Mouse (Mus musculus) ES-E14 (cell line): ENCODE measurements around the gene Gm20532. TPM values are rescaled to one million over a fixed set of nuclear protein-coding genes. Genes with fewer than 3 reads are reported as not detected.

ENCODE experiments used
- DNase-seq: peaks from one replicate; pipeline ENCODE4 v3.0.0-alpha.2; 2013; ENCODE audit warnings: low read depth, low spot score
- H3K27ac ChIP-seq: 2 replicates; pipeline ENCODE4 v1.5.1; 2012; ENCODE audit warnings: low read depth, mild to moderate bottlenecking, low read length, moderate library complexity, mixed read lengths; ENCODE audit not compliant: poor library complexity, insufficient read depth, severe bottlenecking
- H3K36me3 ChIP-seq: 2 replicates; pipeline ENCODE4 v1.6.1; 2012; ENCODE audit warnings: mild to moderate bottlenecking, low read length, moderate library complexity, mixed read lengths; ENCODE audit not compliant: control insufficient read depth, poor library complexity, insufficient read depth, severe bottlenecking
- H3K4me1 ChIP-seq, 2 experiments: fragments of 150-350 bp in 1 of 2; sonication (generic) in 1 of 2; 2 replicates each; pipeline ENCODE4 v1.6.1; 2012; ENCODE audit warnings: low read length in 2 of 2, mild to moderate bottlenecking in 1 of 2, mixed read lengths in 1 of 2; ENCODE audit not compliant: control insufficient read depth in 2 of 2, insufficient read depth in 2 of 2, poor library complexity in 1 of 2
- H3K4me3 ChIP-seq, 2 experiments: fragments of 150-350 bp in 1 of 2; sonication (generic) in 1 of 2; 2 replicates each; pipeline ENCODE4 v1.5.1; 2012; ENCODE audit warnings: low read length in 2 of 2, low read depth in 1 of 2, mild to moderate bottlenecking in 1 of 2, mixed read lengths in 1 of 2; ENCODE audit not compliant: insufficient read depth in 1 of 2, poor library complexity in 1 of 2, severe bottlenecking in 1 of 2
- H3K9ac ChIP-seq: 2 replicates; pipeline ENCODE4 v1.6.1; 2012; ENCODE audit warnings: low read depth, mild to moderate bottlenecking, low read length, mixed read lengths; ENCODE audit not compliant: poor library complexity, insufficient read depth, severe bottlenecking
- H3K9me3 ChIP-seq: fragments of 150-350 bp; sonication (generic); 2 replicates; pipeline ENCODE4 v1.6.1; 2012; ENCODE audit warnings: low read depth, mild to moderate bottlenecking, low read length; ENCODE audit not compliant: control insufficient read depth, insufficient read depth
- CHD2 ChIP-seq: IDR thresholded peaks from 2 replicates; pipeline ENCODE4 v1.6.1; 2014; ENCODE audit warnings: mild to moderate bottlenecking, low read depth, low read length, inconsistent platforms
- HCFC1 ChIP-seq: IDR thresholded peaks from 2 replicates; pipeline ENCODE4 v1.6.1; 2012; ENCODE audit warnings: low read length, inconsistent platforms, borderline replicate concordance; ENCODE audit not compliant: insufficient read depth
- MAFK ChIP-seq: IDR thresholded peaks from 2 replicates; pipeline ENCODE4 v1.6.1; 2014; ENCODE audit warnings: mild to moderate bottlenecking, low read depth, low read length, inconsistent platforms; ENCODE audit not compliant: insufficient read depth
- ZC3H11A ChIP-seq: IDR thresholded peaks from 2 replicates; pipeline ENCODE4 v1.6.1; 2012; ENCODE audit warnings: low read depth, mild to moderate bottlenecking, inconsistent platforms, low read length, borderline replicate concordance
- ZNF384 ChIP-seq: IDR thresholded peaks from 2 replicates; pipeline ENCODE4 v1.6.1; 2012; ENCODE audit warnings: low read depth, low read length, inconsistent platforms
- in situ Hi-C, 2 experiments: fragments of 600-800 bp; cut with MboI; formaldehyde crosslinking; loops; one replicate each; pipeline ENCODE4 v1.15.1; 2025; ENCODE audit warnings: low sequenced_read_pairs in 2 of 2, inconsistent platforms in 1 of 2; ENCODE audit not compliant: unreplicated experiment in 2 of 2
- total RNA-seq: library from RNA; depleted of rRNA; stranded (reverse); fragments of 300-350 nt; gene quantifications from 2 replicates; pipeline ENCODE4 v1.2.3, GENCODE M21; 2012

Gene Gm20532
- total RNA-seq, 1 experiment: not detected

DNA sequence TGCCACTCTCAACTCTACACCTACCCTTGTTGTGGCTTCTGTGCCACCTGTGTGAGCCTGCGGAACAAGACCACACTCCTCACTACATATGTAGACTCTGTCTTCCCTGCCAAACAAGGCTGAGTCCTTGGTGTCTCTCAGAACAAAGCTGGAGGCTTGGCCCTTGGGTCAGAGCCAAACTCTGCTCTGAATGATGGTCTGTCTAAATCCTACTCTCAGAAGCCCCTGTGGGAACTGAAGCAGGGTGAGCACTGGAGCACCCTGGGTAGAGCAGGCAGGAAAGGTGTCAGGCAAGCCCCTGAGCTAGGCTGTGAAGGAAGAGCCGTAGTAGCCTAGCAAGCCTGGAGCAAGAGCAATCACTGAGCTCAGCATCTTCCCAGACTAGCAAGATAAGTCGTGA lies 36.2 kb upstream of the Gm20532 start:
- Histone ChIP-seq H3K4me3 (no peak overlapping the region), H3K27ac (no peak overlapping the region), H3K9ac (no peak overlapping the region), H3K9me3 (no peaks in the 10 kb centered on the region), H3K36me3 (no peaks in the 10 kb centered on the region), H3K4me1 (peaks cover 3 to 10% of the 10 kb centered on the region in 2 experiments; a peak in 2 of 4 replicates)
- in situ Hi-C loops: loop anchor here in 1 of 2 experiments (25.0 kb wide), 1 partner anchor 238 kb away; the partner anchor contains the start of gene Gpsm1
- no peak for DNase-seq
- TF ChIP-seq HCFC1 (no peak), ZNF384 (no peak), MAFK (no peak), ZC3H11A (no peak), CHD2 (no peak)

DNA sequence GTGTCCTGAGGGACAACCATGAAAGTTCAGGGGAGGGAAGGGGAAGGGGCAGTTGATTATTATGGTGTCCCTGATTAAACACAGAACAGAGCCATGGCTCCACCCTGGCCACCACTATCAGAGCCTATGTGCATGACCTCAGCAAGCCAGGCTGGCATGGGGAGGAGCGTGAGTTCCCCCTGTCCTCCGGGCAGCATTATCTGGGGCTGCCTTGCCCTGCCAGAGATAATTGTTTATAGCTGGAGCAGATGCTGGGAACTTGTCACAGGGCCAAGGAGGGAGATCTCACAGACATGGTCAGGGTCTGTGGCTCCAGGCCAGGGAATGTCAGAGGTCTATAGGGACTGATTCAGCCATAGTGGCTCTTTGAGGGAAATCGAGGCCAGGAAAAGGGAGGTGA lies 35.7 kb upstream of the Gm20532 start:
- Histone ChIP-seq H3K4me3 (no peak overlapping the region), H3K9ac (no peak overlapping the region), H3K27ac (no peak overlapping the region), H3K4me1 (peaks cover 3 to 10% of the 10 kb centered on the region in 2 experiments; a peak in 2 of 4 replicates), H3K36me3 (no peaks in the 10 kb centered on the region), H3K9me3 (no peaks in the 10 kb centered on the region)
- in situ Hi-C loops: loop anchor here in 1 of 2 experiments (25.0 kb wide), 1 partner anchor 238 kb away; the partner anchor contains the start of gene Gpsm1
- DNase-seq: no peak
- no peak for TF ChIP-seq ZNF384

DNA sequence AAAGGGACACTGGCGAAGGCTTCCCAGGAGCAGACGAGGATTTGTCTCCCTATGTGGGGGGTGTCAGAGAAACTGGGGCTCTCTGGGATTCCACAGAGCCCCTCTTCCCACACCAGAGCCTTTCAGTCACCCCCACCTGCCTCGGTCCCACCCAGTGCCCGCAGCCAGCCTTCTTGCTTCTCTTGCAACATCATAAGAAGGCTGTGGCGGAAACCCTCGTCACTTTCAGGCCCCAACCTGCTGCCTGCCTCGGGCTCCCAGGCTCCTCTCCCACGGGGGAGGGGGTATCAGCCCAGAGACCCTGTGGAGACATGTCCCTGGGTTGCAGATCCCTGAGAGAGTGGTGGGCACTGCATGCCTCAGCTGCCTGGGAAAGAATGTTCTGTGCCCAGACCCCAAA lies 35.0 kb upstream of the Gm20532 start:
- TF ChIP-seq HCFC1 (no peak), ZC3H11A (no peak), MAFK (no peak), ZNF384 (no peak), CHD2 (no peak)
- no peak overlapping the region; the same call in 1 of the 2 replicates for H3K9ac ChIP-seq
- no peak for DNase-seq
- no peak overlapping the region for H3K4me3 ChIP-seq
- no peaks in the 10 kb centered on the region for H3K36me3 ChIP-seq
- H3K4me1 ChIP-seq: peaks cover 3 to 12% of the 10 kb centered on the region in 2 experiments; a peak in 2 of 4 replicates
- H3K9me3 ChIP-seq: no peaks in the 10 kb centered on the region
- no peak overlapping the region for H3K27ac ChIP-seq
- in situ Hi-C loops: loop anchor here in 1 of 2 experiments (25.0 kb wide), 1 partner anchor 239 kb away; the partner anchor contains the start of gene Gpsm1

DNA sequence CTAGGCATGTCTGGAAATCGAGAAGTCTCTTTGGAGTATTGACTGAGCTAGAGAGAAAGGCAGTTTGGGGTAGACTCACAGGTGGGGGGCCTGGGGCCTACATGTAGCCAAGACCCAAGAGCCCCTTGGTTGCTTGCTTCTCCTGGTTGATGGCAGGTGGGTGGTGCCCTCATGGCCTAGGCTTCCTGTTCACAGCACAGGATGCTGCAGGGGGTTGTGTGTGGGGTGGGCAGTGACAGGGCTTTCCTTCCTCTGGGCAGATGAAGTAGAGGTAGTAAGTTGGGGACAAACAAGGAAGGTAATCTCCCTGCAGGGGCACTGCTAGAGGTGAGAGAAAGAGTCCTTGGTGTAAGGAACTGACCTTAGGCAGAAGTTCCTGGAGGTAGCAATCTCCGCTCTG lies 34.4 kb upstream of the Gm20532 start:
- no peaks in the 10 kb centered on the region for H3K36me3 ChIP-seq
- in situ Hi-C loops: loop anchor here in 1 of 2 experiments (25.0 kb wide), 1 partner anchor 240 kb away; the partner anchor contains the start of gene Gpsm1
- TF ChIP-seq ZC3H11A: no peak
- no peak for TF ChIP-seq HCFC1
- TF ChIP-seq MAFK: no peak
- TF ChIP-seq ZNF384: no peak
- TF ChIP-seq CHD2: no peak
- H3K27ac ChIP-seq: no peak overlapping the region
- no peak overlapping the region for H3K4me3 ChIP-seq
- DNase-seq: no peak
- no peaks in the 10 kb centered on the region for H3K9me3 ChIP-seq
- H3K4me1 ChIP-seq: peaks cover 3 to 14% of the 10 kb centered on the region in 2 experiments; a peak in 2 of 4 replicates
- H3K9ac ChIP-seq: no peak overlapping the region

DNA sequence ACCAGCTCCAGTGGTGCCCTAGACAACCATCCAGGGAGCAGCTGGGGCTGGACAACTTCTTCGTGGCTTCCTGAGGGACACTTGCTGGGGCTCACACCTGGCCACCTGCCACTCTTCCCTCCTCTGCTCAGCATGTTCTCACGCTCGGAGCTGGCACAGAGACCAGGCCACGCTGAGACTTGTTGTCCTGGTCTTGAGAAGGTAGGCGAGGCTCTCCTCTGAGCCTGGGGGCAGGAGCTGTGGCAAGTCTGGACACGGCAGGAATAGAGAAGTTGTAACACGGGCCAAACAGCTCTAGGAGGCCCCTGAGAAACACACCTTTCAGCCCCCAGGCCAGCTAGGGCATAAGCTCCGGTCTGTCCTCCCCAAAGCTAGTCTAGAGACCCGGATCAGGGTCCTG lies 32.5 kb upstream of the Gm20532 start:
- peaks cover 6 to 12% of the 10 kb centered on the region in 2 experiments; a peak in 2 of 4 replicates for H3K4me1 ChIP-seq
- H3K36me3 ChIP-seq: no peaks in the 10 kb centered on the region
- H3K9ac ChIP-seq: no peak overlapping the region
- no peak for TF ChIP-seq HCFC1
- TF ChIP-seq ZNF384: no peak
- no peak for TF ChIP-seq MAFK
- TF ChIP-seq ZC3H11A: no peak
- no peak for TF ChIP-seq CHD2
- in situ Hi-C loops: loop anchor here in 1 of 2 experiments (25.0 kb wide), 1 partner anchor 242 kb away; the partner anchor contains the start of gene Gpsm1
- DNase-seq: no peak
- no peaks in the 10 kb centered on the region for H3K9me3 ChIP-seq
- no peak overlapping the region for H3K4me3 ChIP-seq
- no peak overlapping the region for H3K27ac ChIP-seq
